Mouse (Mus musculus) activated CD4-positive, CD25-positive, alpha-beta regulatory T cell, adult 4 months (primary cell): ENCODE measurements around the gene Gm8050. TPM values are rescaled to one million over a fixed set of nuclear protein-coding genes. Genes with fewer than 3 reads are reported as not detected.
"Not testable (repeated sequence)": the region's sequence is repeated elsewhere in the genome, so short reads cannot be mapped to it uniquely, and the experiment has no call there.

Source experiments
- ATAC-seq: one replicate; pipeline ENCODE4 v1.8.0; 2017
- polyA plus RNA-seq, 2 experiments: library from polyadenylated mRNA; unstranded; fragments of 100-300 nt; shearing (Covaris generic); gene quantifications; one replicate each; pipeline ENCODE4 v1.2.1; 2017

Gm8050 gene
- polyA plus RNA-seq: not detected

- not testable (repeated sequence) for ATAC-seq
Measured at GRCm38 (mm10) chr14:6720151-6720550, at the start of gene Gm8050. Gene Gm8050 (minus strand): TSS chr14:6720251.

GRCm38 (mm10) chr14:6757231-6757536 lies 37.1 kb upstream of the Gm8050 start:
- not testable (repeated sequence) for ATAC-seq

GRCm38 (mm10) chr14:6756384-6757230 lies 36.6 kb upstream of the Gm8050 start:
- ATAC-seq: not testable (repeated sequence)

GRCm38 (mm10) chr14:6742232-6742631 lies 22.2 kb upstream of the Gm8050 start, which contains the start of gene Gm3636:
Gene Gm3636 (minus strand): TSS chr14:6742332.
- ATAC-seq: not testable (repeated sequence)

GRCm38 (mm10) chr14:6684070-6684469 lies 36.0 kb downstream of the Gm8050 start, which contains the start of gene Gm10251:
Gene Gm10251 (minus strand): TSS chr14:6684170.
- not testable (repeated sequence) for ATAC-seq

Other genes starting within 250 kb of the Gm8050 start
- not detected for gene Gm8356, start 183.0 kb downstream of the Gm8050 start, polyA plus RNA-seq
- under 1 TPM; 0.32 to 0.41 TPM for gene Gm3629, start 129.6 kb downstream of the Gm8050 start, polyA plus RNA-seq
- not detected for gene Gm3460, start 97.8 kb downstream of the Gm8050 start, polyA plus RNA-seq
- gene Gm10251, start 36.1 kb downstream of the Gm8050 start, polyA plus RNA-seq: not detected
- gene Gm3636, start 22.1 kb upstream of the Gm8050 start, polyA plus RNA-seq: 10 to 100 TPM in 1 of 2 experiments, 1 to 10 TPM in 1; 9.5 to 18.6 TPM
- gene Gm8362, start 54.2 kb upstream of the Gm8050 start, polyA plus RNA-seq: not detected
- gene Gm3642, start 120.1 kb upstream of the Gm8050 start, polyA plus RNA-seq: not detected
- gene Gm3667, start 169.7 kb upstream of the Gm8050 start, polyA plus RNA-seq: 10 to 100 TPM in 1 of 2 experiments, 1 to 10 TPM in 1; 6.1 to 10.2 TPM